Comparison of ENCODE assay signal across 9 mouse cellular contexts in genomic region chr2:135966871-135967557, GRCm38 (mm10).
DNase-seq lines count a peak whose midpoint lies in the region; ATAC-seq and TF ChIP-seq lines count a peak whose summit lies in the region.
"Had no signal": no experiment of that assay in that cellular context is flagged by ENCODE, and none has a peak within 500 bp of the region (broad histone marks: within the 10 kb centered on the region; RNA-seq: fewer than 3 reads in every experiment).

No protein-coding gene starts in this region.

- peak; percentile 42 to 59 for DNase-seq in left cerebral cortex, adult 2 months (ENCODE audit: extremely low spot score in 1 of 2, low spot score in 2 of 2)
- DNase-seq in left cerebral cortex, adult 11 months (ENCODE audit: low spot score), result no peak
- peak; percentile 68 for DNase-seq in ZHBTc4 (ENCODE audit: low read depth, low spot score)
- DNase-seq in cerebellum, postnatal 14 days, result peak; percentile 76 to 77
- peak; percentile 59 for DNase-seq in heart, postnatal 4 days
- peak; percentile 69 for DNase-seq in limb, embryonic 11.5 days (ENCODE audit: low spot score)
- peak; percentile 57 for DNase-seq in neural tube, embryonic 11.5 days (ENCODE audit: low spot score)
- DNase-seq in spleen, postnatal 4 days (ENCODE audit: low spot score in 2 of 2), result no peak

- H3K9ac ChIP-seq in limb, embryonic 11.5 days (ENCODE audit: low read length), result no peak overlapping the region
- H3K9ac ChIP-seq in neural tube, embryonic 11.5 days (ENCODE audit: low read length), result no peak overlapping the region

- peak; percentile 83 for TF ChIP-seq CTCF in left cerebral cortex, adult 2 months (IDR thresholded peaks at IDR 0.05)

- no peaks in the 10 kb centered on the region for H3K27me3 ChIP-seq in limb, embryonic 11.5 days (ENCODE audit: control insufficient read depth, insufficient read depth, low read length)
- H3K27me3 ChIP-seq in neural tube, embryonic 11.5 days (ENCODE audit: control insufficient read depth, insufficient read depth, low read length), result no peaks in the 10 kb centered on the region

- H3K4me2 ChIP-seq in limb, embryonic 11.5 days (ENCODE audit: low read depth, severe bottlenecking), result no peak overlapping the region
- no peak overlapping the region for H3K4me2 ChIP-seq in neural tube, embryonic 11.5 days (ENCODE audit: low read depth)

- 63% methylated on average over 16 of the region's 16 CpGs for WGBS in limb, embryonic 11.5 days
- WGBS in neural tube, embryonic 11.5 days, result 63% methylated on average over 16 of the region's 16 CpGs

- no peaks in the 10 kb centered on the region for H3K4me1 ChIP-seq in limb, embryonic 11.5 days (ENCODE audit: control insufficient read depth, insufficient read depth, low read length)
- H3K4me1 ChIP-seq in neural tube, embryonic 11.5 days (ENCODE audit: control insufficient read depth, insufficient read depth, low read length), result no peaks in the 10 kb centered on the region

- no peaks in the 10 kb centered on the region for H3K36me3 ChIP-seq in limb, embryonic 11.5 days (ENCODE audit: control insufficient read depth, insufficient read depth, low read length)
- H3K36me3 ChIP-seq in neural tube, embryonic 11.5 days (ENCODE audit: control insufficient read depth, insufficient read depth, low read length), result no peaks in the 10 kb centered on the region

- no peaks in the 10 kb centered on the region for H3K9me3 ChIP-seq in limb, embryonic 11.5 days (ENCODE audit: control insufficient read depth, low read length)
- H3K9me3 ChIP-seq in neural tube, embryonic 11.5 days (ENCODE audit: control insufficient read depth, low read length), result no peaks in the 10 kb centered on the region

- ATAC-seq in limb, embryonic 11.5 days (ENCODE audit: insufficient number of reproducible peaks, low FRiP score, low TSS enrichment, low read depth), result no peak
- peak; percentile 20; the same call in 1 of the 2 replicates for ATAC-seq in neural tube, embryonic 11.5 days (ENCODE audit: insufficient read depth, low FRiP score, low TSS enrichment)

- H3K27ac ChIP-seq in left cerebral cortex, adult 2 months, result no peak overlapping the region
- no peak overlapping the region for H3K27ac ChIP-seq in limb, embryonic 11.5 days (replicated peaks; ENCODE audit: low read depth, low read length)
- H3K27ac ChIP-seq in neural tube, embryonic 11.5 days (ENCODE audit: low read depth, low read length), result no peak overlapping the region

- intact Hi-C loops in left cerebral cortex, adult 2 months (cut with DNase I), result loop anchor here (1.0 to 10.0 kb wide), 4 partner anchors 172 to 920 kb away; partner anchors contain the start of gene AL731706.2

- H3K4me3 ChIP-seq in left cerebral cortex, adult 2 months, result no peak overlapping the region
- no peak overlapping the region for H3K4me3 ChIP-seq in limb, embryonic 11.5 days (ENCODE audit: low read depth, low read length)
- H3K4me3 ChIP-seq in neural tube, embryonic 11.5 days (ENCODE audit: low read depth, low read length), result no peak overlapping the region
- H3K4me3 ChIP-seq: erythroblast, embryonic 14.5 days had no signal

Comparison
In these comparisons a context has a peak if more than half of its experiments do, and no peak if none do; other contexts are left out.
1. DNase-seq: peak in left cerebral cortex, adult 2 months (2 of 2), ZHBTc4 (single experiment), cerebellum, postnatal 14 days (2 of 2), heart, postnatal 4 days (single experiment), limb, embryonic 11.5 days (single experiment) and neural tube, embryonic 11.5 days (single experiment); none in left cerebral cortex, adult 11 months (single experiment) and spleen, postnatal 4 days (0 of 2).